Mouse (Mus musculus) hindbrain, embryonic 14.5 days (tissue): Measurements from ENCODE around the gene Qpct. TPM values are rescaled to one million over a fixed set of nuclear protein-coding genes. Genes with fewer than 3 reads are reported as not detected.
"Not testable (repeated sequence)": the region's sequence is repeated elsewhere in the genome, so short reads cannot be mapped to it uniquely, and the experiment has no call there.

Experiments used
- ATAC-seq: fragments of 200-750 bp; cut with Nextera tagmentation; 2 replicates; pipeline ENCODE4 v1.8.0; 2017; ENCODE audit warnings: moderate number of reproducible peaks, mild to moderate bottlenecking, moderate TSS enrichment, moderate library complexity; ENCODE audit not compliant: low FRiP score
- DNase-seq: peaks from one replicate; pipeline ENCODE4 v3.0.0-alpha.2; 2015; ENCODE audit warnings: low spot score
- H3K27ac ChIP-seq: fragments of 300-500 bp; sonication (generic); 2 replicates; pipeline ENCODE4 v1.5.1; 2014; ENCODE audit warnings: mild to moderate bottlenecking, moderate library complexity
- H3K27me3 ChIP-seq: fragments of 300-500 bp; sonication (generic); 2 replicates; pipeline ENCODE4 v1.6.1; 2014; ENCODE audit warnings: mild to moderate bottlenecking, low read length, mixed read lengths; ENCODE audit not compliant: control insufficient read depth, insufficient read depth
- H3K36me3 ChIP-seq: fragments of 300-500 bp; sonication (generic); replicated peaks from 2 replicates; pipeline ENCODE4 v1.6.1; 2014; ENCODE audit not compliant: control insufficient read depth, insufficient read depth
- H3K4me1 ChIP-seq: fragments of 300-500 bp; sonication (generic); replicated peaks from 2 replicates; pipeline ENCODE4 v1.6.1; 2014; ENCODE audit warnings: antibody characterized with exemption, low read length, mixed read lengths; ENCODE audit not compliant: control insufficient read depth, insufficient read depth
- H3K4me2 ChIP-seq: fragments of 300-500 bp; sonication (generic); replicated peaks from 2 replicates; pipeline ENCODE4 v1.6.1; 2014; ENCODE audit warnings: mild to moderate bottlenecking, moderate library complexity
- H3K4me3 ChIP-seq: fragments of 300-500 bp; sonication (generic); replicated peaks from 2 replicates; pipeline ENCODE4 v1.5.1; 2014; ENCODE audit warnings: mild to moderate bottlenecking, low read length
- H3K9ac ChIP-seq: fragments of 300-500 bp; sonication (generic); 2 replicates; pipeline ENCODE4 v1.6.1; 2014
- H3K9me3 ChIP-seq: fragments of 300-500 bp; sonication (generic); 2 replicates; pipeline ENCODE4 v1.6.1; 2016; ENCODE audit warnings: low read length; ENCODE audit not compliant: control insufficient read depth
- WGBS: fragments of 180-500 bp; shearing (Covaris S2); extraction: QIAGEN DNeasy Blood & Tissue Kit; methylation state at CpG from one replicate; pipeline ENCODE4 v1.1.7; 2014; 5-methylcytosine and 5-hydroxymethylcytosine counted together
- polyA plus RNA-seq: library from polyadenylated mRNA; unstranded; fragments of >200 nt; fragmentation: Nextera tagmentation; extraction: Ambion mirVana; gene quantifications from 2 replicates; pipeline ENCODE4 v1.2.1, GENCODE M21; 2014

Qpct gene
- polyA plus RNA-seq, 1 experiment from 2014 or later, result 22.8 TPM

GRCm38 (mm10) chr17:79095624-79096023 lies 43.9 kb downstream of the Qpct start:
- H3K4me3 ChIP-seq, result no peak overlapping the region
- H3K9me3 ChIP-seq, result no peaks in the 10 kb centered on the region
- H3K27ac ChIP-seq, result no peak overlapping the region
- no peak overlapping the region for H3K4me2 ChIP-seq
- ATAC-seq, result no peak
- WGBS, result 85% methylated on average over 2 of the region's 2 CpGs
- H3K27me3 ChIP-seq, result no peaks in the 10 kb centered on the region
- no peaks in the 10 kb centered on the region for H3K4me1 ChIP-seq
- no peaks in the 10 kb centered on the region for H3K36me3 ChIP-seq
- no peak overlapping the region for H3K9ac ChIP-seq
- no peak for DNase-seq

DNA sequence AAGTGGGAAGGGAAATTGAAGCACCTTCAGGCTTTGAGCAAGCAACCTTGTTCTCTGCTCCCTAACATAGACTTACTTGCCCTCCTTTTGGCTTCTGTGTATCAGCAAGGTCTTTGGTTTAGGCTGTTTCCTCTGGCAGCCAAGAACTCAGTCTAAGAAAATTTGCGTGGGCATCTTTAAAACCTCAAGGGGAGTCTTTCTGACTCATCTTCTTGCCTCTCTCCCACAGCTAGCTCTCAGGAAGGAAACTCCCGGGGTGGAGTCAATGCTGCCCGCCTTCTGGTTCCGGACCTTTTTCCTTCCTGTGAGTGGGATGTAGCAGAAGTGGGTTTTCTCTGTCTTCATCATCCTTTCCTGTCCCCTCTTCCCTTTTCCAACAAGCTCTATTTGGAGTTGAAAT lies 48.2 kb downstream of the Qpct start:
- H3K36me3 ChIP-seq, result no peaks in the 10 kb centered on the region
- ATAC-seq (no peak), DNase-seq (no peak)
- no peaks in the 10 kb centered on the region for H3K27me3 ChIP-seq
- no peaks in the 10 kb centered on the region for H3K4me1 ChIP-seq
- H3K4me3 ChIP-seq, result no peak overlapping the region
- WGBS, result 92% methylated on average over 4 of the region's 4 CpGs
- no peak overlapping the region for H3K27ac ChIP-seq
- H3K4me2 ChIP-seq, result no peak overlapping the region
- no peak overlapping the region for H3K9ac ChIP-seq
- H3K9me3 ChIP-seq, result no peaks in the 10 kb centered on the region

- no peaks in the 10 kb centered on the region for H3K9me3 ChIP-seq
- H3K27me3 ChIP-seq, result no peaks in the 10 kb centered on the region
- H3K36me3 ChIP-seq, result no peaks in the 10 kb centered on the region
- no peak for DNase-seq
- H3K27ac ChIP-seq, result no peak overlapping the region
- no peak overlapping the region for H3K9ac ChIP-seq
- no peak overlapping the region for H3K4me2 ChIP-seq
- no peaks in the 10 kb centered on the region for H3K4me1 ChIP-seq
- WGBS, result 84% methylated on average over 6 of the region's 6 CpGs
- ATAC-seq, result no peak
- no peak overlapping the region for H3K4me3 ChIP-seq
These were observed 56.5 kb downstream of the Qpct start for GRCm38 (mm10) chr17:79108238-79108637.

DNA sequence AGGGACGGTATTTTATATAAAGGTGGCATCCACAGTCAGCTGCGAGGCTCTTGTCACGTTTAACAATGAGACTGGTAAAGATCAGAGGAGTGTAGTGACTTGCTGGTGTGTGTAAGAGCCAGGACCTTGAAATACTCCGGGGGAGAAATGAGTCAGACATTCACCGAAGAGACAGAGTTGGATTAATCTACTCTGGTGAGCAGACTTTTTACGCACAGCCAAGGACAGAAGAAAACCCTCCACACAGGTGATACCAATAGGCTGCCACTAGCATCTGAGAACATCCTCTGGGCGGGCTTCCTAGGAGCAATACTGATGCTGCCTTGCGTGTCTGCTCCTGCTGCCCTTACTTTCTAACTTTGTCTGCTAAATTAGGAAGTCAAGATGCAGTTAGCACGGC lies 57.9 kb downstream of the Qpct start:
- H3K27ac ChIP-seq, result no peak overlapping the region
- no peak for DNase-seq
- no peak overlapping the region for H3K9ac ChIP-seq
- 84% methylated on average over 9 of the region's 9 CpGs for WGBS
- H3K4me2 ChIP-seq, result no peak overlapping the region
- no peaks in the 10 kb centered on the region for H3K27me3 ChIP-seq
- no peak for ATAC-seq
- no peaks in the 10 kb centered on the region for H3K4me1 ChIP-seq
- no peaks in the 10 kb centered on the region for H3K36me3 ChIP-seq
- H3K4me3 ChIP-seq, result no peak overlapping the region
- H3K9me3 ChIP-seq, result no peaks in the 10 kb centered on the region

DNA sequence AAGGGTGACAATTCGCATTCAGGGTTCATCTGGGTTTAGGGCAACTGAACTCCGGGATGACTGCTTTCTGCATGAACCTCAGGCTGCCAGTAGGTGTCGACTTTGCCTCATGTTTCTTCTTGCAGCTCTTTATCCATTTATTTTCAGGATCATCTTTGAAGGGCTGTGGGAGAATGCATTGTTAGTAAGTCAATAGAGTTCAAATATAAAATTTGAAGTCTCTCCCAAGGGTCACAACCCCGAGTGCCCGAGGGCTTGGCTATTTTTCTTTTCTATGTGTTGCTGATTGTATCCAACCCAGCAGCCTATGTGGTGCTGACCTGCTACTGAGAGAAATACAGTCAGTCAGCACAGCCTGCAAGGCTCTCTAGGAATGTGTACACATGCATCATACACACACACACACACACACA lies 59.2 kb downstream of the Qpct start:
- DNase-seq, result peak; percentile 80
- no peaks in the 10 kb centered on the region for H3K9me3 ChIP-seq
- H3K4me1 ChIP-seq, result no peaks in the 10 kb centered on the region
- ATAC-seq, result peak; percentile 76; the same call in 1 of the 2 replicates
- no peaks in the 10 kb centered on the region for H3K36me3 ChIP-seq
- WGBS, result 25% methylated on average over 5 of the region's 5 CpGs
- no peak overlapping the region for H3K27ac ChIP-seq
- no peak overlapping the region for H3K4me2 ChIP-seq
- no peak overlapping the region for H3K9ac ChIP-seq
- H3K4me3 ChIP-seq, result no peak overlapping the region
- H3K27me3 ChIP-seq, result no peaks in the 10 kb centered on the region

DNA sequence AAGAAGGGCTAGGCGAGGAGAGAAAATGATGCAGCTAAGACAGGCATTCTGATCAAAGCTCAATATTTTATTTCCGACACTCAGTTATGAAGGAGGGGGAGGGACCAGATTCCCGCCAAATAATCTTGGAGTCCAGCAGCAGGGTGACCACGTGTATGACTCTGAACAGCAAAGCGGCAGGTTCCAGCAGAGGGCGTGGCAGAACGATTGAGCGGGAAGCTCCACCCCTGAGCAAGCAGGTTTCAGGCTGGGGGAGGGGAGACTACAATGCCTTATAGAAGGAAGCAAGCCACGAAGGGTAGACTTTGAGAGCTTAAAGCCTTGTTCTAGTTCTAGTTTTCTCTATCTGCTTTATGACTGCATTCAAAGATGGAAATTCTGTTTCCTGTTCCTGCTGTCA lies 63.5 kb downstream of the Qpct start:
- H3K27ac ChIP-seq, H3K4me1 ChIP-seq, DNase-seq, H3K27me3 ChIP-seq, H3K9me3 ChIP-seq, H3K4me2 ChIP-seq, H3K36me3 ChIP-seq, H3K4me3 ChIP-seq, H3K9ac ChIP-seq, ATAC-seq: not testable (repeated sequence)
- WGBS, result 61% methylated on average over 9 of the region's 9 CpGs

DNA sequence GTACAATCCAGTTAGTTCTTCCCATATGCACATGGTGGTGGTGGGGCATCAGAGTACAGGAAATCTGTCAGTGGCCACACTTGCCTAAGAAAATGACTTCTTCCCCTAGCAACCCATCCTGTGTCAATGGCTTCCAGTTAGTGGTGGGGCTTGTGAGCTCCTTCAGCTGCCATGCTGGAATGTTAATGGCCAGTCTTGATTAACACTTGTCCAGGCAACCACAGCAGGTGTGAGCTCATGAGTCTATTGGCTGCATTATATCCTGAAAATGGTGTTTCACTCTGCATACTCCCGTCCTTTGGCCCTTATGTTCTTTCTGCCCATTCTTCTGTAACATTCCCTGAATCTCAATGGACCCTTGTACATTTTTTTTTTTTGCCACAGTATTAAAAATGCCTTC lies 67.4 kb downstream of the Qpct start:
- H3K4me1 ChIP-seq, result no peaks in the 10 kb centered on the region
- no peak for DNase-seq
- no peaks in the 10 kb centered on the region for H3K27me3 ChIP-seq
- H3K9me3 ChIP-seq, result peaks cover 5% of the 10 kb centered on the region; the same call in 1 of the 2 replicates
- no peaks in the 10 kb centered on the region for H3K36me3 ChIP-seq
- no peak overlapping the region for H3K9ac ChIP-seq
- H3K27ac ChIP-seq, result no peak overlapping the region
- no peak overlapping the region for H3K4me2 ChIP-seq
- no peak overlapping the region for H3K4me3 ChIP-seq
- WGBS, result 66% methylated on average over 1 of the region's 1 CpGs
- no peak for ATAC-seq

DNA sequence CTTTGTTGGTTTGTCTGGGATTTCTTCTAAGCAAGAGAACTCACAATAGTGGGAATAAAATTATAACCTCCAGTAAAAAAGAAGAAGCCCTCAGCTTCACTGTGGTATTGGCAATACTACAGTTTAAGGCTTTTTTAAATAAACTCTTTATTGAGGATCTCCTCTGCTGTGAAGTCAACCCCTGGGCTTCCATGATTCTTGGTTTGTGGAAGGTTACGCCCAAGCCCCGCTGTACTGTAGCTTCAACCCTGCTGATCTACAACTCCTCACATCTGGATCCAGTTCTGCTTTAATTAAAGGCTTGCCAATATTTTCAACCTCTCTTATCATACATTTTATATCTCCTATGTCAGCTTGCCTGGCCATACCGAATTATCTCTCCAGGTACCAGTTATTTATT lies 68.6 kb downstream of the Qpct start:
- Histone ChIP-seq H3K9ac (no peak overlapping the region), H3K27me3 (no peaks in the 10 kb centered on the region), H3K4me1 (no peaks in the 10 kb centered on the region), H3K27ac (no peak overlapping the region), H3K4me3 (no peak overlapping the region), H3K36me3 (no peaks in the 10 kb centered on the region), H3K4me2 (no peak overlapping the region), H3K9me3 (peaks cover 5% of the 10 kb centered on the region; the same call in 1 of the 2 replicates)
- 92% methylated on average over 3 of the region's 3 CpGs for WGBS
- no peak for DNase-seq
- no peak for ATAC-seq

DNA sequence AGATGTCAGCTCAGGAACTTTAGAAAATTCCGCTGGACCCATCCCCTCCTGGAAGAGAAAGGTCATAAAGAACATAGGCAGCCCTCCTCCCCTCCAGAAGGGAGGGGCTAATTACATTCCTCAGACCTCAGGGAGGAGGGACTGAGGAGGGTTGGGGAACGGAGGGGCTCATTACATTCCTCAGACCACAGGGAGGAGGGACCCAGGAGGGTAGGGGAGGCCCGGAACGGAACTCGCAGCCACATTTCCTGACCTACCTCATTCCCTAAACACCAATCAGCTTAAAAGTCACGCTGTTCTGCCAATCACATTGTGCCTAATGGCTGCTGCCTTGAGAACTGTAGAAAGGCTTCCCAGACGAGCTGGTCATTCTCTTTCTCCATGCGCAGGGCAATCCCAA lies 82.0 kb downstream of the Qpct start:
- H3K4me1 ChIP-seq, result no peaks in the 10 kb centered on the region
- DNase-seq, result no peak
- no peak for ATAC-seq
- WGBS, result 59% methylated on average over 8 of the region's 8 CpGs
- H3K36me3 ChIP-seq, result no peaks in the 10 kb centered on the region
- no peak overlapping the region for H3K27ac ChIP-seq
- H3K27me3 ChIP-seq, result no peaks in the 10 kb centered on the region
- no peaks in the 10 kb centered on the region for H3K9me3 ChIP-seq
- H3K4me3 ChIP-seq, result no peak overlapping the region
- H3K9ac ChIP-seq, result no peak overlapping the region
- H3K4me2 ChIP-seq, result no peak overlapping the region

DNA sequence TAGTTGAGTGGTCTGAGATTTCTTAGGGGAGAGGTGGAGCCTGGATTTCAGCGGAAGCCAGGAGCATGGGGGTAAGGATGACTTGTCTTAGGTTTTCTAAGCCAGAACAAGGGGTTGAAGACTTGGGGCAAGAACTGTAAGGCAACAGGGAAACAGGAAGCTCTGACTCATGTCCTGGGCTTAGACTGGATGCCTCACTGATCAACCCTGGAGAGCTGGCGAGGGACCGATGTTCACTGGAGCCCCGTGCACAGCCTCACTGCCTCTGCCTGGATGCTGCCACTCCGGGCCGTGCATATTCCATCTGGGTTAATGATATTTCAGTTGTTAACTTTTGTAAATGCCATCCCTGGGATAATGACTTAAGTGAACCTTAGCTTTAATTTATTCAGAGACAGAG lies 84.1 kb downstream of the Qpct start:
- no peak overlapping the region for H3K27ac ChIP-seq
- no peaks in the 10 kb centered on the region for H3K27me3 ChIP-seq
- H3K36me3 ChIP-seq, result no peaks in the 10 kb centered on the region
- no peaks in the 10 kb centered on the region for H3K4me1 ChIP-seq
- no peak overlapping the region for H3K4me3 ChIP-seq
- ATAC-seq (no peak), DNase-seq (no peak)
- WGBS, result 90% methylated on average over 6 of the region's 6 CpGs
- H3K9ac ChIP-seq, result no peak overlapping the region
- H3K4me2 ChIP-seq, result no peak overlapping the region
- no peaks in the 10 kb centered on the region for H3K9me3 ChIP-seq
